Mouse (Mus musculus): Measurements from ENCODE around the gene Gm21905. TPM values are rescaled to one million over a fixed set of nuclear protein-coding genes. Genes with fewer than 3 reads are reported as not detected.

The Gm21905 gene
- total and polyA plus RNA-seq, 2 experiments from 2014 or later = not detected

- no peak overlapping the region for H3K27ac ChIP-seq (ENCODE audit: low read depth)
- no peaks in the 10 kb centered on the region for H3K36me3 ChIP-seq (replicated peaks; ENCODE audit: control insufficient read depth, insufficient read depth, low read length)
- DNase-seq (ENCODE audit: low spot score) = no peak
- TF ChIP-seq CTCF (IDR thresholded peaks at IDR 0.05; ENCODE audit: low read depth) (no peak), EP300 (IDR thresholded peaks at IDR 0.05; ENCODE audit: low read depth) (no peak)
- no peak for ATAC-seq (ENCODE audit: insufficient read depth, low read depth)
- no peaks in the 10 kb centered on the region for H3K27me3 ChIP-seq (ENCODE audit: control insufficient read depth, insufficient read depth, low read length)
- no peak overlapping the region for H3K9ac ChIP-seq (replicated peaks; ENCODE audit: low read depth, low read length)
- no peaks in the 10 kb centered on the region for H3K9me3 ChIP-seq (replicated peaks; ENCODE audit: control insufficient read depth, low read length)
- no peaks in the 10 kb centered on the region for H3K4me1 ChIP-seq (ENCODE audit: control insufficient read depth, insufficient read depth)
- WGBS = 78% methylated on average over 9 of the region's 9 CpGs
- no peak overlapping the region for H3K4me3 ChIP-seq (ENCODE audit: low read depth, low read length)
- H3K4me2 ChIP-seq (ENCODE audit: low read depth, low read length) = no peak overlapping the region
Observed at GRCm38 (mm10) chr5:67884422-67885210, 61.6 kb downstream of the Gm21905 start.

- H3K4me3 ChIP-seq (ENCODE audit: low read depth, low read length) = no peak overlapping the region
- WGBS = 62% methylated on average over 1 of the region's 1 CpGs
- H3K4me2 ChIP-seq (ENCODE audit: low read depth, low read length) = no peak overlapping the region
- ATAC-seq (ENCODE audit: insufficient read depth, low read depth) (no peak), DNase-seq (ENCODE audit: low spot score) (no peak)
- no peak overlapping the region for H3K27ac ChIP-seq (ENCODE audit: low read depth)
- no peaks in the 10 kb centered on the region for H3K9me3 ChIP-seq (replicated peaks; ENCODE audit: control insufficient read depth, low read length)
- no peak overlapping the region for H3K9ac ChIP-seq (replicated peaks; ENCODE audit: low read depth, low read length)
- H3K4me1 ChIP-seq (ENCODE audit: control insufficient read depth, insufficient read depth) = no peaks in the 10 kb centered on the region
- TF ChIP-seq EP300 (IDR thresholded peaks at IDR 0.05; ENCODE audit: low read depth) (no peak), CTCF (IDR thresholded peaks at IDR 0.05; ENCODE audit: low read depth) (no peak)
- H3K27me3 ChIP-seq (ENCODE audit: control insufficient read depth, insufficient read depth, low read length) = no peaks in the 10 kb centered on the region
- no peaks in the 10 kb centered on the region for H3K36me3 ChIP-seq (replicated peaks; ENCODE audit: control insufficient read depth, insufficient read depth, low read length)
Observed at GRCm38 (mm10) chr5:67883564-67884171, 62.6 kb downstream of the Gm21905 start.

Other genes with a start within 250 kb of the Gm21905 start
- gene Atp8a1, start 99.0 kb downstream of the Gm21905 start, total RNA-seq (2014; rRNA removed; ENCODE audit: low replicate concordance) = 17.0 and 34.2 TPM in 2 replicates
- 5.8 and 7.5 TPM in 2 replicates for gene Atp8a1, start 99.0 kb downstream of the Gm21905 start, polyA plus RNA-seq (2015; fragmentation: Nextera tagmentation; extraction: Ambion mirVana)
- not detected in 2 replicates for gene Gm5108, start 4.8 kb downstream of the Gm21905 start, total RNA-seq (2014; rRNA removed; ENCODE audit: low replicate concordance)
- not detected in 2 replicates for gene Gm5108, start 4.8 kb downstream of the Gm21905 start, polyA plus RNA-seq (2015; fragmentation: Nextera tagmentation; extraction: Ambion mirVana)
- gene Grxcr1, start 85.4 kb upstream of the Gm21905 start, total RNA-seq (2014; rRNA removed; ENCODE audit: low replicate concordance) = not detected in 2 replicates
- not detected in 2 replicates for gene Grxcr1, start 85.4 kb upstream of the Gm21905 start, polyA plus RNA-seq (2015; fragmentation: Nextera tagmentation; extraction: Ambion mirVana)

Data from heart, postnatal 0 days (tissue).